Mouse (Mus musculus) heart, embryonic 16.5 days (tissue): ENCODE data around the gene Cars2. TPM values are rescaled to one million over a fixed set of nuclear protein-coding genes. Genes with fewer than 3 reads are reported as not detected.

Experiments
- polyA plus RNA-seq: library from polyadenylated mRNA; unstranded; fragments of >200 nt; fragmentation: Nextera tagmentation; extraction: Ambion mirVana; gene quantifications from 2 replicates; pipeline ENCODE4 v1.2.1, GENCODE M21; 2015

The Cars2 gene
- polyA plus RNA-seq, 1 experiment from 2014 or later = 36.0 TPM

Other genes with a start within 250 kb of the Cars2 start
- gene Col4a2, start 238.0 kb downstream of the Cars2 start, polyA plus RNA-seq = 80.1 and 105 TPM in 2 replicates
- 213 and 274 TPM in 2 replicates for gene Col4a1, start 238.0 kb downstream of the Cars2 start, polyA plus RNA-seq
- 44.7 and 47.8 TPM in 2 replicates for gene Rab20, start 72.1 kb downstream of the Cars2 start, polyA plus RNA-seq
- 90.8 and 93.1 TPM in 2 replicates for gene Naxd, start 53.3 kb downstream of the Cars2 start, polyA plus RNA-seq
- gene Ing1, start 4.8 kb upstream of the Cars2 start, polyA plus RNA-seq = 26.3 and 29.1 TPM in 2 replicates
- gene Ankrd10, start 85.0 kb upstream of the Cars2 start, polyA plus RNA-seq = 71.4 and 72.3 TPM in 2 replicates
- gene 1700016D06Rik, start 150.3 kb upstream of the Cars2 start, polyA plus RNA-seq = not detected in 2 replicates
- 54.1 and 59.6 TPM in 2 replicates for gene Arhgef7, start 176.9 kb upstream of the Cars2 start, polyA plus RNA-seq